Mouse (Mus musculus) heart, postnatal 0 days (tissue): ENCODE measurements around the gene Zmiz2.

Source experiments
- CTCF ChIP-seq: IDR thresholded peaks from 2 replicates; pipeline ENCODE4 v1.5.1; 2016; ENCODE audit warnings: antibody characterized with exemption, control low read depth, low read depth
- EP300 ChIP-seq: IDR thresholded peaks from 2 replicates; pipeline ENCODE4 v1.6.1; 2016; ENCODE audit warnings: antibody characterized with exemption, low read depth

GRCm38 (mm10) chr11:6372784-6373183 is 16.1 kb upstream of the Zmiz2 start:
- TF ChIP-seq EP300 (no peak), CTCF (no peak)
